Mouse (Mus musculus) cerebellum, adult (tissue): Measurements from ENCODE around the gene Mettl11b.

ENCODE experiments used
- ATAC-seq: cut with Nextera tagmentation; 2 replicates; pipeline ENCODE4 v1.9.2; 2017; ENCODE audit warnings: mild to moderate bottlenecking, moderate library complexity, mixed read lengths; ENCODE audit not compliant: insufficient number of reproducible peaks, low FRiP score, low TSS enrichment

Gene Mettl11b

DNA sequence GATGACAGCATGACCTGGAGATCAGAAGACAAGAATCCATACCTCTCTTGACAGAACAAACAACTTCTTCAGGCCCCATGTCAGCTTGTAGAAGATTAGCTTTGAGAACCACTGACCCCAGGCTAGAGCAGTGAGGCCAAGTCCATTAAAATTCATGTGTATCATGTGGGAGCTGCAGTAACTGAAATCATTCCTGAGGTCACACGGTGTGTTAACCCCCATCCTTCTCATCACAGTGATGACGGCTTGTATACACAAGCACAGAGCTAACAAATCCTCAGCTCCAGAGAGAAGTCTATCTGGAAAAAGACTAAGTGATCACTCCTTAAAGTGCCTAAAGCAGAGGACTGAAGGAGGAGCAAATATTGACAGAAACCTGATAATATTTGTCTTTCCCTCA is 68.0 kb downstream of the Mettl11b start:
- ATAC-seq = no peak

DNA sequence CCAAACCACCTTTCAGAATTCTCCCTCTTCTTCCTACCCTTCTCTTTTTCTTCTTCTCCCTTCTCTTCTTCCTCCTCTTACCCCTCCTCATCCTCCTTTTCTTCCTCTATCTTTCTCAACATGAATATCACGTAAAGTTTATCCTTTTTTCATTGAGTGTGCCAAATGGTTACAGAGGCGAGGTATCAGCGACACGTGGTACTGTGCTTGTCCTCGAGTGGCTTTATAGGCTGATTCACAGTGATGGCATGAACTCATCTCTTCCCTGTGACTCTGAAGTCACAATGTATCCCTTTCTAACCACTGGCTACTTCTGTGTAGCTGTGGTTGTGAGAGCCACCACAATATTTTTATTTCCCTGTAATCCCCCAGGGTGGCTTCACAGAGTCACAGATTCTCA is 68.6 kb downstream of the Mettl11b start:
- no peak for ATAC-seq
